Mouse (Mus musculus): ENCODE measurements around the gene Rnase11.
"Not testable (repeated sequence)": the region's sequence is repeated elsewhere in the genome, so short reads cannot be mapped to it uniquely, and the experiment has no call there.

Rnase11 gene

GRCm38 (mm10) chr14:51081035-51081434 lies 31.1 kb upstream of the Rnase11 start:
- no peak for DNase-seq (ENCODE audit: low read depth)

- DNase-seq (ENCODE audit: low read depth): no peak
Measured at GRCm38 (mm10) chr14:51079180-51079579, 29.2 kb upstream of the Rnase11 start.

- DNase-seq (ENCODE audit: low read depth): no peak
Measured at GRCm38 (mm10) chr14:51074335-51074734, 24.4 kb upstream of the Rnase11 start, which contains the start of gene Olfr750. Gene Olfr750 (minus strand): TSS chr14:51074435.

GRCm38 (mm10) chr14:51069617-51070016 lies 19.7 kb upstream of the Rnase11 start:
- no peak for DNase-seq (ENCODE audit: low read depth)

- DNase-seq (ENCODE audit: low read depth): no peak
Measured at GRCm38 (mm10) chr14:51068956-51069355, 19.0 kb upstream of the Rnase11 start.

GRCm38 (mm10) chr14:51060761-51061160 lies 10.8 kb upstream of the Rnase11 start:
- DNase-seq (ENCODE audit: low read depth): no peak

GRCm38 (mm10) chr14:51057401-51057831 lies 7.5 kb upstream of the Rnase11 start, which contains the start of gene Rnase12:
Gene Rnase12 (minus strand): TSS chr14:51057661.
- DNase-seq (ENCODE audit: low read depth): no peak

GRCm38 (mm10) chr14:51054243-51055237 lies 4.6 kb upstream of the Rnase11 start:
- no peak for DNase-seq (ENCODE audit: low read depth)

GRCm38 (mm10) chr14:51053176-51053575 lies 3.2 kb upstream of the Rnase11 start:
- DNase-seq (ENCODE audit: low read depth): no peak

- no peak for DNase-seq (ENCODE audit: low read depth)
Measured at GRCm38 (mm10) chr14:51051941-51052340, 2.0 kb upstream of the Rnase11 start.

- no peak for DNase-seq (ENCODE audit: low read depth)
Measured at GRCm38 (mm10) chr14:51047846-51048245, 2.1 kb downstream of the Rnase11 start.

- DNase-seq (ENCODE audit: low read depth): no peak
Measured at GRCm38 (mm10) chr14:51041769-51042168, 8.2 kb downstream of the Rnase11 start, which contains the start of gene Rnase9. Gene Rnase9 (minus strand): TSS chr14:51041869.

- no peak for DNase-seq (ENCODE audit: low read depth)
Measured at GRCm38 (mm10) chr14:51036214-51036613, 13.7 kb downstream of the Rnase11 start.

GRCm38 (mm10) chr14:51035206-51035605 lies 14.8 kb downstream of the Rnase11 start:
- DNase-seq (ENCODE audit: low read depth): no peak

GRCm38 (mm10) chr14:51027387-51028155 lies 22.4 kb downstream of the Rnase11 start:
- no peak for DNase-seq (ENCODE audit: low read depth)

GRCm38 (mm10) chr14:51026391-51027133 lies 23.4 kb downstream of the Rnase11 start:
- DNase-seq (ENCODE audit: low read depth): peak; percentile 42

- DNase-seq (ENCODE audit: low read depth): no peak
Measured at GRCm38 (mm10) chr14:51024820-51025219, 25.1 kb downstream of the Rnase11 start.

- no peak for DNase-seq (ENCODE audit: low read depth)
Measured at GRCm38 (mm10) chr14:51023457-51023856, 26.5 kb downstream of the Rnase11 start.

- peak; percentile 17 for DNase-seq (ENCODE audit: low read depth)
Measured at GRCm38 (mm10) chr14:51017256-51017655, 32.7 kb downstream of the Rnase11 start.

GRCm38 (mm10) chr14:51015780-51016179 lies 34.2 kb downstream of the Rnase11 start:
- DNase-seq (ENCODE audit: low read depth): no peak

GRCm38 (mm10) chr14:51014724-51015123 lies 35.2 kb downstream of the Rnase11 start:
- DNase-seq (ENCODE audit: low read depth): not testable (repeated sequence)

GRCm38 (mm10) chr14:51009572-51009971 lies 40.4 kb downstream of the Rnase11 start:
- no peak for DNase-seq (ENCODE audit: low read depth)

Measured in fibroblast of lung, adult 2 months (primary cell).